Mouse (Mus musculus): ENCODE data around the gene Prdm10.

Gene Prdm10

GRCm38 (mm10) chr9:31363698-31364609 is 83.6 kb downstream of the Prdm10 start:
- no peak for DNase-seq (ENCODE audit: low spot score)

- DNase-seq (ENCODE audit: low spot score), result no peak
These were observed 84.7 kb downstream of the Prdm10 start for GRCm38 (mm10) chr9:31365086-31365485.

GRCm38 (mm10) chr9:31371740-31372139 is 91.4 kb downstream of the Prdm10 start:
- no peak for DNase-seq (ENCODE audit: low spot score)

- no peak for DNase-seq (ENCODE audit: low spot score)
These were observed 96.3 kb downstream of the Prdm10 start for GRCm38 (mm10) chr9:31376661-31377060.

GRCm38 (mm10) chr9:31384786-31385499 is 104.6 kb downstream of the Prdm10 start:
- no peak for DNase-seq (ENCODE audit: low spot score)

GRCm38 (mm10) chr9:31385500-31385869 is 105.1 kb downstream of the Prdm10 start:
- no peak for DNase-seq (ENCODE audit: low spot score)

GRCm38 (mm10) chr9:31385947-31386354 is 105.6 kb downstream of the Prdm10 start, which contains the start of gene Nfrkb:
Gene Nfrkb (plus strand): TSS chr9:31386192.
- peak; percentile 98 for DNase-seq (ENCODE audit: low spot score)

- DNase-seq (ENCODE audit: low spot score), result no peak
These were observed 106.2 kb downstream of the Prdm10 start for GRCm38 (mm10) chr9:31386368-31387180.

- no peak for DNase-seq (ENCODE audit: low spot score)
These were observed 106.9 kb downstream of the Prdm10 start for GRCm38 (mm10) chr9:31387206-31387605.

GRCm38 (mm10) chr9:31400441-31400840 is 120.1 kb downstream of the Prdm10 start:
- DNase-seq (ENCODE audit: low spot score), result peak; percentile 90

GRCm38 (mm10) chr9:31404311-31404710 is 124.0 kb downstream of the Prdm10 start:
- DNase-seq (ENCODE audit: low spot score), result no peak

- DNase-seq (ENCODE audit: low spot score), result peak; percentile 59
These were observed 124.9 kb downstream of the Prdm10 start for GRCm38 (mm10) chr9:31405217-31405616.

GRCm38 (mm10) chr9:31412165-31412564 is 131.8 kb downstream of the Prdm10 start:
- DNase-seq (ENCODE audit: low spot score), result no peak

GRCm38 (mm10) chr9:31418821-31419220 is 138.5 kb downstream of the Prdm10 start:
- no peak for DNase-seq (ENCODE audit: low spot score)

GRCm38 (mm10) chr9:31422143-31422542 is 141.8 kb downstream of the Prdm10 start:
- no peak for DNase-seq (ENCODE audit: low spot score)

- DNase-seq (ENCODE audit: low spot score), result no peak
These were observed 148.6 kb downstream of the Prdm10 start for GRCm38 (mm10) chr9:31428971-31429370.

- DNase-seq (ENCODE audit: low spot score), result no peak
These were observed 149.7 kb downstream of the Prdm10 start for GRCm38 (mm10) chr9:31430011-31430410.
